Mouse (Mus musculus) ES-Bruce4 (cell line): ENCODE data around the gene Prmt2.

Source experiments
- CTCF ChIP-seq: IDR thresholded peaks from one replicate; pipeline ENCODE4 v1.8.1; 2011; ENCODE audit warnings: low read depth, low read length
- EP300 ChIP-seq: IDR thresholded peaks from 2 replicates; pipeline ENCODE4 v1.6.1; 2011; ENCODE audit warnings: low read depth, low read length; ENCODE audit not compliant: insufficient read depth
- POLR2A ChIP-seq: IDR thresholded peaks from one replicate; pipeline ENCODE4 v1.8.1; 2011; ENCODE audit warnings: low read length; ENCODE audit not compliant: insufficient read depth

DNA sequence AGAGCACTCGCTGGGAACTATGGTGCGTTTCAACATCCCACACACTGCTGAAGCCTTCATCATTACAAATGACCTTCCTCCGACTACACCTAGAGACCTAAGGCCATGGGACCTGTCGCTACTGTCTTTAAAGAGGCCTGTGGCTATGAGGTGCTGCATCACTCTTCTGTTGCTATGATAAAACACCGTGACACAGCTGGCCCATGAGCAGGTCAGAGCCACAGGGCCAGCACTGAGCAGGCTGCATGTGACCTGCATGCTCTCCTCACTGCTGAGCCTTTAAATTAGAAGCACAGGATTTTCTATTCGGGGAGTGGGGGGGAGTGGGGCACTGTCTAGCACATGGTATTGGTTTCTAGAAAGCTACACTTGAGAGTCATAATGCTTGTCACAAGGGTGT, 25.5 kb downstream of the Prmt2 start:
- TF ChIP-seq CTCF, result no peak
- TF ChIP-seq POLR2A, result no peak
- no peak for TF ChIP-seq EP300
